Mouse (Mus musculus) midbrain, embryonic 12.5 days (tissue): Measurements from ENCODE around the gene Olfr1156. TPM values are rescaled to one million over a fixed set of nuclear protein-coding genes. Genes with fewer than 3 reads are reported as not detected.

ENCODE experiments used
- ATAC-seq: fragments of 200-750 bp; cut with Nextera tagmentation; 2 replicates; pipeline ENCODE4 v1.8.0; 2017; ENCODE audit warnings: low read depth, moderate TSS enrichment, moderate library complexity; ENCODE audit not compliant: low FRiP score
- H3K27ac ChIP-seq: fragments of 300-500 bp; sonication (generic); replicated peaks from 2 replicates; pipeline ENCODE4 v1.5.1; 2016; ENCODE audit warnings: mild to moderate bottlenecking
- H3K27me3 ChIP-seq: fragments of 300-500 bp; sonication (generic); 2 replicates; pipeline ENCODE4 v1.6.1; 2016; ENCODE audit warnings: mild to moderate bottlenecking
- H3K36me3 ChIP-seq: fragments of 300-500 bp; sonication (generic); 2 replicates; pipeline ENCODE4 v1.6.1; 2016
- H3K4me1 ChIP-seq: fragments of 300-500 bp; sonication (generic); 2 replicates; pipeline ENCODE4 v1.6.1; 2016
- H3K4me2 ChIP-seq: fragments of 300-500 bp; sonication (generic); replicated peaks from 2 replicates; pipeline ENCODE4 v1.6.1; 2016; ENCODE audit warnings: mild to moderate bottlenecking, moderate library complexity
- H3K4me3 ChIP-seq: fragments of 300-500 bp; sonication (generic); 2 replicates; pipeline ENCODE4 v1.5.1; 2016; ENCODE audit warnings: mild to moderate bottlenecking
- H3K9ac ChIP-seq: fragments of 300-500 bp; sonication (generic); replicated peaks from 2 replicates; pipeline ENCODE4 v1.6.1; 2016; ENCODE audit warnings: mild to moderate bottlenecking, moderate library complexity
- H3K9me3 ChIP-seq: fragments of 300-500 bp; sonication (generic); 2 replicates; pipeline ENCODE4 v1.6.1; 2016; ENCODE audit warnings: mild to moderate bottlenecking
- WGBS: fragments of 180-500 bp; shearing (Covaris S2); methylation state at CpG from one replicate; pipeline ENCODE4 v1.1.7; 2016; 5-methylcytosine and 5-hydroxymethylcytosine counted together
- polyA plus RNA-seq: library from polyadenylated mRNA; unstranded; fragments of >200 nt; fragmentation: Nextera tagmentation; extraction: Ambion mirVana; gene quantifications from 2 replicates; pipeline ENCODE4 v1.2.1, GENCODE M21; 2016

Olfr1156 gene
- polyA plus RNA-seq = not detected in 2 replicates

DNA sequence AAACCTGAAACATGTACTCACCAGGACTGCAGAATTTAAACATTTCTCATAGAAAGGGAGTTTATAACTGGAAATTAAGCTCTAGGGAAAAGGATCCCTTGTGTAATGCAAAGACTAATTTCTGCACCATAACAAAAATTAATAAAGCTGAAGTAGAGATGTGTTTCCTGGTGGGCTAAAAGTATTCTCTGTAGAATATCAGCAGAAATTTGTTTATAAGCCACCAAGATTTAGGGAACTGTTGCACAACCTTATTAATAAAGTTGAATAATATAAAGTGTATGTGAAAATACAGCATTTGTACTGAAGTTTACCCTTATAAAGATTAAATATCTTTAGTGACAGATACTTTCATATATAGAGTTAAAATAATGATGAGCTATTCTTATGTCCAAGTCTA lies at the start of gene Olfr1156:
Gene Olfr1156, minus strand, starts transcription at position 101 of the 400 bp plus-strand sequence.
- Histone ChIP-seq H3K4me1 (no peaks in the 10 kb centered on the region), H3K9ac (no peak within 1 kb of the TSS), H3K36me3 (no peaks in the 10 kb centered on the region), H3K9me3 (no peaks in the 10 kb centered on the region), H3K27ac (no peak within 1 kb of the TSS), H3K4me3 (no peak within 1 kb of the TSS), H3K4me2 (no peak within 1 kb of the TSS), H3K27me3 (no peaks in the 10 kb centered on the region)
- no peak for ATAC-seq

DNA sequence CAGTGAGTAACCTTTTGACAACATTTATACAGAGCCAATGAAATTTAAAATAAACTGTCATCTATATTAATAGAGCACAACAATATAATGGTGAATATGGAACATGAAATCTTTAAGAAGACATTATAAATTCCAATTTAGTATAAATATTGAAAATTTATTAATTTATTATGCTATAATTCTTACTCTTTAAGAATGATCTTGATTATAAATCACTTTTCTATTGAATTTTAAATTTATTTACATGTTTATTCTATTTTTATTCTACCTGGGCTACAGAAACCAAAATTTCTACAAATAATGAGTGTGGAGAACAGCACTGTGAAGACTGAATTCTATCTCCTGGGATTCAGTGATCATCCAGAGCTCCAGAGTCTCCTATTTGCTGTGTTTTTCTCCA lies 36.9 kb upstream of the Olfr1156 start, which contains the start of gene Olfr1158:
Gene Olfr1158, plus strand, starts transcription at position 301 of the 400 bp plus-strand sequence.
- Histone ChIP-seq H3K4me2 (no peak within 1 kb of the TSS), H3K4me1 (no peaks in the 10 kb centered on the region), H3K9ac (no peak within 1 kb of the TSS), H3K36me3 (no peaks in the 10 kb centered on the region), H3K9me3 (no peaks in the 10 kb centered on the region), H3K27ac (no peak within 1 kb of the TSS), H3K4me3 (no peak within 1 kb of the TSS), H3K27me3 (no peaks in the 10 kb centered on the region)
- no peak for ATAC-seq

DNA sequence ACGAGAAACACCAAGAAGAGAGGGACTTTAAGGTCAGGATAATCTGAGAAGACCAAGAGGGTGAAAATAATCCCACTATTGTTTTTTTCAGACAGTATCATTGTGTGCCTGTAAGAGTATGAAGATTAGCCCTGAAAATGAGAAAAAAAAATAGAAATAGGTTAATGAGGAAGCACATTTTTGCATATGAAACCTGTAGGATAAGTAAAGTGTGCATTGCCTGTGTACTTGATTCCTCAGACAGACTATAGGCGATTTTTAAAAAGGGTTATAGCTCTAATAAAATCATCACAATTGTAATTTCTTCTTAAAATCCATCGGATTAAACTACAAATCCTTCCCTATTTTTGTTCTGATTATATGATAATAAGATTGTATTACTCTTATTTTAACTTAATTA lies 21.7 kb upstream of the Olfr1156 start, which contains the start of gene Olfr74:
Gene Olfr74, minus strand, starts transcription at position 101 of the 400 bp plus-strand sequence.
- H3K27ac ChIP-seq = no peak within 1 kb of the TSS
- no peak for ATAC-seq
- 69% methylated on average over 3 of the region's 3 CpGs for WGBS
- H3K9ac ChIP-seq = no peak within 1 kb of the TSS
- no peaks in the 10 kb centered on the region for H3K36me3 ChIP-seq
- no peak within 1 kb of the TSS for H3K4me3 ChIP-seq
- no peaks in the 10 kb centered on the region for H3K27me3 ChIP-seq
- no peaks in the 10 kb centered on the region for H3K4me1 ChIP-seq
- no peaks in the 10 kb centered on the region for H3K9me3 ChIP-seq
- no peak within 1 kb of the TSS for H3K4me2 ChIP-seq

DNA sequence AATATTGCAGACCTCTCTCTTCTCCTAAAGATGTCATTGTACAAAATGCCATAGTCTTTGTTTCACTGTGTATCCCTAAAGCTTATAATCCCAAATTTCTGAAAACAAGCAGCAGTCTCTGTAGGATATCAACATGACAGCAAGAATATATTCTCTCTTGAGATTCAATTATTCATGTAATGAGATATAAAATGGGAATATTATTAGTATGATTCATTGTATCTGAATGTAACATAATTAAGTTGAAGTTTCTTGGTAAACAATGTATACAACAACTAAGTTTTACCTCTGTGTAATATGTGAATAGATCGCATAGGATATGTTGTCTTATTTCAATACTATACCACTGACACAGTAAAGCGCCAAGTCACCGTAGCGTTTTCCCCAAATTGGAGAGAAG lies 15.3 kb upstream of the Olfr1156 start, which contains the start of gene Olfr1157:
Gene Olfr1157, minus strand, starts transcription at position 101 of the 400 bp plus-strand sequence.
- Histone ChIP-seq H3K36me3 (no peaks in the 10 kb centered on the region), H3K4me2 (no peak within 1 kb of the TSS), H3K27ac (no peak within 1 kb of the TSS), H3K4me3 (no peak within 1 kb of the TSS), H3K9me3 (no peaks in the 10 kb centered on the region), H3K27me3 (no peaks in the 10 kb centered on the region), H3K4me1 (no peaks in the 10 kb centered on the region), H3K9ac (no peak within 1 kb of the TSS)
- no peak for ATAC-seq
- 89% methylated on average over 4 of the region's 4 CpGs for WGBS

DNA sequence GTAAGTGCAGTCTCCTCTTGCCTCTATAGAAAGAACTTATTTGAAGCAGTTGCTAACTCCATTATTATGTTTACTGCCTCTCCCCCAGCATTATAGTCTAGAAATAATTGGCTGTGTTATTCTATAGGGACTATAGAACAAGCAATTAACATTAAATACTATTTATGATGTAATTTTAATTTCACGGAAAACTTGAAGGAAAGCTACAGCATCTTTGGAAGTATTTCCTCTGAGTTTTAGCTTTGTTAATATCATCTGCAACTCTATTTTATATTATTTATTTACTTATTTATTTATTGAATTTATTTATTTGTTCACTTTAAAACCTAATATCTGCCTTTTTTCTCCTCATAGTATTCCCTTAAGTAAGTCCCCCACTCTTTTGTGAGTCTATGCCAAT lies 7.9 kb downstream of the Olfr1156 start, which contains the start of gene Olfr1155:
Gene Olfr1155, minus strand, starts transcription at position 101 of the 400 bp plus-strand sequence.
- WGBS = 96% methylated on average over 1 of the region's 1 CpGs
- no peak within 1 kb of the TSS for H3K4me3 ChIP-seq
- no peak for ATAC-seq
- no peaks in the 10 kb centered on the region for H3K4me1 ChIP-seq
- H3K27me3 ChIP-seq = no peaks in the 10 kb centered on the region
- no peaks in the 10 kb centered on the region for H3K9me3 ChIP-seq
- no peak within 1 kb of the TSS for H3K27ac ChIP-seq
- no peak within 1 kb of the TSS for H3K4me2 ChIP-seq
- H3K9ac ChIP-seq = no peak within 1 kb of the TSS
- H3K36me3 ChIP-seq = no peaks in the 10 kb centered on the region

DNA sequence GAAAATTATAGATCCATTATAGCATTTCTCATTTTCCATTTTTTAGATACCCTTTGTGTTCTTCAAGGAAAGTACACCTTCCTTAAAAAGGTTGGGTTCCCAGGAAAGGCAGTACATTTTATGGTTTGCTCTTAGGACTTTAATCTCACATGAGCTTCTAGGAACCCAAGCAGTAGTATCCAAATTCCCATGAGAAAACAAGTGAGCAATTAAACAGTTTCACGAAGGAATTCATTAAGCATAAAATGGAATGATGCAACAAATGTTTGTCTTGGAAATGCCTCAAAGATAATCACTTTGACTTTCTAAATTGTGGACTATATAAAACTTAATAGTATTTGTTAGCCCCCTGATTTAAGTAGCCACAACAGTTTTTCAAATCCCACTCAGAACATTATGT lies 47.8 kb downstream of the Olfr1156 start, which contains the start of gene Olfr1154:
Gene Olfr1154, minus strand, starts transcription at position 101 of the 400 bp plus-strand sequence.
- Histone ChIP-seq H3K9me3 (no peaks in the 10 kb centered on the region), H3K27ac (no peak within 1 kb of the TSS), H3K4me1 (no peaks in the 10 kb centered on the region), H3K27me3 (no peaks in the 10 kb centered on the region), H3K9ac (no peak within 1 kb of the TSS), H3K4me3 (no peak within 1 kb of the TSS), H3K4me2 (no peak within 1 kb of the TSS), H3K36me3 (no peaks in the 10 kb centered on the region)
- ATAC-seq = no peak
- 93% methylated on average over 1 of the region's 1 CpGs for WGBS

Other genes starting within 250 kb of the Olfr1156 start
- gene Olfr1137, start 239.9 kb downstream of the Olfr1156 start, polyA plus RNA-seq = not detected in 2 replicates
- not detected in 2 replicates for gene Olfr1138, start 213.1 kb downstream of the Olfr1156 start, polyA plus RNA-seq
- not detected in 2 replicates for gene Olfr1140, start 209.3 kb downstream of the Olfr1156 start, polyA plus RNA-seq
- not detected in 2 replicates for gene Olfr1141, start 199.1 kb downstream of the Olfr1156 start, polyA plus RNA-seq
- not detected in 2 replicates for gene Olfr152, start 173.6 kb downstream of the Olfr1156 start, polyA plus RNA-seq
- gene Olfr1143, start 152.5 kb downstream of the Olfr1156 start, polyA plus RNA-seq = not detected in 2 replicates
- not detected in 2 replicates for gene Olfr1145, start 143.3 kb downstream of the Olfr1156 start, polyA plus RNA-seq
- not detected in 2 replicates for gene Olfr1148, start 122.6 kb downstream of the Olfr1156 start, polyA plus RNA-seq
- gene Olfr1150-ps1, start 109.1 kb downstream of the Olfr1156 start, polyA plus RNA-seq = not detected in 2 replicates
- not detected in 2 replicates for gene Olfr1151, start 97.2 kb downstream of the Olfr1156 start, polyA plus RNA-seq
- gene Olfr1152, start 86.6 kb downstream of the Olfr1156 start, polyA plus RNA-seq = not detected in 2 replicates
- not detected in 2 replicates for gene Olfr1153, start 58.1 kb downstream of the Olfr1156 start, polyA plus RNA-seq
- gene Olfr1154, start 47.9 kb downstream of the Olfr1156 start, polyA plus RNA-seq = not detected in 2 replicates
- gene Olfr1155, start 8.0 kb downstream of the Olfr1156 start, polyA plus RNA-seq = not detected in 2 replicates
- gene Olfr1157, start 15.2 kb upstream of the Olfr1156 start, polyA plus RNA-seq = not detected in 2 replicates
- gene Olfr74, start 21.6 kb upstream of the Olfr1156 start, polyA plus RNA-seq = not detected in 2 replicates
- gene Olfr1158, start 37.0 kb upstream of the Olfr1156 start, polyA plus RNA-seq = not detected in 2 replicates
- not detected in 2 replicates for gene Olfr1160, start 55.2 kb upstream of the Olfr1156 start, polyA plus RNA-seq
- not detected in 2 replicates for gene Olfr1161, start 69.7 kb upstream of the Olfr1156 start, polyA plus RNA-seq
- gene Olfr73, start 84.6 kb upstream of the Olfr1156 start, polyA plus RNA-seq = not detected in 2 replicates
- not detected in 2 replicates for gene Olfr1162, start 98.0 kb upstream of the Olfr1156 start, polyA plus RNA-seq
- not detected in 2 replicates for gene Olfr1163, start 118.7 kb upstream of the Olfr1156 start, polyA plus RNA-seq
- not detected in 2 replicates for gene Olfr1164, start 140.9 kb upstream of the Olfr1156 start, polyA plus RNA-seq
- gene Olfr1166, start 175.2 kb upstream of the Olfr1156 start, polyA plus RNA-seq = not detected in 2 replicates
- not detected in 2 replicates for gene Olfr1167, start 202.1 kb upstream of the Olfr1156 start, polyA plus RNA-seq
- not detected in 2 replicates for gene Olfr1168, start 228.8 kb upstream of the Olfr1156 start, polyA plus RNA-seq